Mouse (Mus musculus) activated CD4-positive, CD25-positive, alpha-beta regulatory T cell, adult 4 months (primary cell): ENCODE data around the gene Gucd1. TPM values are rescaled to one million over a fixed set of nuclear protein-coding genes. Genes with fewer than 3 reads are reported as not detected.
"Not testable (repeated sequence)": the region's sequence is repeated elsewhere in the genome, so short reads cannot be mapped to it uniquely, and the experiment has no call there.

ENCODE experiments used
- ATAC-seq: one replicate; pipeline ENCODE4 v1.8.0; 2017
- polyA plus RNA-seq, 2 experiments: library from polyadenylated mRNA; unstranded; fragments of 100-300 nt; shearing (Covaris generic); gene quantifications; one replicate each; pipeline ENCODE4 v1.2.1; 2017

Gucd1 gene
- polyA plus RNA-seq: 10 to 100 TPM; 11.7 to 17.0 TPM

DNA sequence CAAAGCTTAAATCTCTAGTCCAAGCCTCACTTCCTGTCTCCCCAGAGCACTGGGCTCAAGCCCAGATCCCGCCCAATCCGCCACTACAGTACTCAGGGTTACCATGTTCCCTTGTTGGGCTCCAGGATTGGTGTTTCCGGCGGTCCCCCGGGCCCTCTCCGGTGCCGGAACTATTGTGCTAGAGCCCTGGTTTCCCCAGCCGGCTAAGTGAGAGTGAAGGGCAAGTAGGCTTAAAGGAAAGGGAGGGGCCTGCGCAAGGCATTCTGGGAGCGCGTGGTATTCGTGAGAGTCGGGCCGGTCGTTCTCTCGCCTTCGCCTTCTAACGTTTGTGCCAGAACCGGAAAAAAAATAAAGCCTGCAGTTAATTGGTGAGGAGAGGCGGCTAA, at the start of gene Gucd1:
Gene Gucd1 (minus strand): TSS at position 215 of the 386 bp plus-strand sequence.
- peak; percentile 83 for ATAC-seq

GRCm38 (mm10) chr10:75566765-75567164, 49.0 kb upstream of the Gucd1 start:
- ATAC-seq: not testable (repeated sequence)

- no peak for ATAC-seq
Measured at GRCm38 (mm10) chr10:75566321-75566720, 48.5 kb upstream of the Gucd1 start.

GRCm38 (mm10) chr10:75565906-75566305, 48.1 kb upstream of the Gucd1 start:
- ATAC-seq: no peak

DNA sequence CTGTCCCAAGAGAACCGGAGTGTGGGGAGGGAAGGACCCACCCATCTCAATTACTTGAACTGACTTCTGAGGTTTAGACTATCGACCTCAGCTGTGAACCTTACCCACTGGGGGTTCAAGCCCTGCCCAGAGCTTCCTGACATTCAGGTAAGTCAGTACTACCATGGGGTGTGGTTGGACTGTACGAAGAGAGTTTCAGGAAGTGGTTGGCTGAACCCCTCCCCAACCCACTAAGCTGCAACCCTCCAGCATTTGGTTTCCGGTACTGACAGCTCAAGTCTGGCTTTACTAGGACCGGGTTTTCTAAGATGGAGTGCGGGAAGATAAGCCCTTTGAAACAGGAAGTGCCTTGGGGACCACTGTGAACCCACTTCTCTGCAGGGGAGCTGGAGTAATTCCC, 47.7 kb upstream of the Gucd1 start:
- peak; percentile 99 for ATAC-seq

DNA sequence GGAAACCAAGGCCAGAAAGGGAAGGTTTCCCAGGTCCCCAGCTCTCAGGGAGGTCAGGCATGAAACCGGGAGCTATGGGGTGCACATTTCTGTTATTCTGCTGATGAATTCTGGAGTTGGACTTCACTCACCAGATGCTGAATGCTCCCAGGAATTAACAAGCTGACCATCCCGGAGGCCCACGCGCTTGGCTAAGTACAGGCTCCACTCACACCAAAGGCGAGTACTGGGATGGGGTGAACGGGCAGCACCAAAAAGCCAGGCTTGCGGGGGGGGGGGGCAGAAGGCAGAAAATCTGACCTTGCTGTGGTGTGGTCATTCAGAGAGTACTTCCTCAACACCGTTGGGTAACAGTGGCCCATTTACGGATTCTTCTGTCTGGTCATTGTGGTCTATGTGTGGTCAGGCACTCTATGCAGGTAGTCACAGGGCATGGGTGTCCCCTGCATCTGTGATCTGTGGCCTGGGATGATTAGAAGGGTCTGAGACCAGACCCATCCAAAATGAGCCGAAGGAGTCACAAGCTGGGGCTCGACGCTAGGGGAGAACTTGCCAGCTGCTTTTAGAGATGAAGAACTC, 47.0 kb upstream of the Gucd1 start:
- ATAC-seq: no peak

- ATAC-seq: no peak
Measured at GRCm38 (mm10) chr10:75562596-75562995, 44.8 kb upstream of the Gucd1 start.

DNA sequence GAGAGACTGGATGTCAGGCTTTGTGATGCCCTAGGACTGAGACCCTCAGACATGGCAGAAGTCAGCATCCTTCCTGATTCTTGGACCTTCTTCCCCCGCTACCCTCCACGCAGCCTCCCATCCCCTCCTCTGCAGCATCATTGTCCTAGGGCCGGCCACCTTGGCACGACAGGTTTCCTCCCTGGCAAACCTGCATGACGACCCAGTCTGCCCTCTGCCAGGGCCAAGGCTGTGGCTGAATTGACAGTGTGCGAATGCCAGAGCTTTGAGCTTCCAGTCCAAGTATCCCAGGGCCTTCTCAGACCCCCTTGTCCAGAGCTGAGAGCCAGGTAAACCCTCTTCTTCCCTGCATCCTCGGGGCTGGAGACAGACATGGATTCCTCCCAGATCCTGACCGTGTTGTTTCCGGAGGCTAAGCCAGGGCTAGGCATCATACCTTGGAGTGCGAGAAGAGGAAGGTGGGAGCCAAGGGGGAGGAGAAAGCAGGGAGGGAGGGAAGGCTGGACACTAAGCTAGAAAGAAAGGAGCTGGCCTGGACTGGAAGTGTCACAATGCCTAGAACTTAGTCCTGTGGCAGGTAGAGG, 43.4 kb upstream of the Gucd1 start, which contains the start of gene Ggt1:
Gene Ggt1 (plus strand): TSS at position 534 of the 584 bp plus-strand sequence.
- ATAC-seq: no peak

- ATAC-seq: no peak
Measured at GRCm38 (mm10) chr10:75560549-75560899, 42.8 kb upstream of the Gucd1 start.

DNA sequence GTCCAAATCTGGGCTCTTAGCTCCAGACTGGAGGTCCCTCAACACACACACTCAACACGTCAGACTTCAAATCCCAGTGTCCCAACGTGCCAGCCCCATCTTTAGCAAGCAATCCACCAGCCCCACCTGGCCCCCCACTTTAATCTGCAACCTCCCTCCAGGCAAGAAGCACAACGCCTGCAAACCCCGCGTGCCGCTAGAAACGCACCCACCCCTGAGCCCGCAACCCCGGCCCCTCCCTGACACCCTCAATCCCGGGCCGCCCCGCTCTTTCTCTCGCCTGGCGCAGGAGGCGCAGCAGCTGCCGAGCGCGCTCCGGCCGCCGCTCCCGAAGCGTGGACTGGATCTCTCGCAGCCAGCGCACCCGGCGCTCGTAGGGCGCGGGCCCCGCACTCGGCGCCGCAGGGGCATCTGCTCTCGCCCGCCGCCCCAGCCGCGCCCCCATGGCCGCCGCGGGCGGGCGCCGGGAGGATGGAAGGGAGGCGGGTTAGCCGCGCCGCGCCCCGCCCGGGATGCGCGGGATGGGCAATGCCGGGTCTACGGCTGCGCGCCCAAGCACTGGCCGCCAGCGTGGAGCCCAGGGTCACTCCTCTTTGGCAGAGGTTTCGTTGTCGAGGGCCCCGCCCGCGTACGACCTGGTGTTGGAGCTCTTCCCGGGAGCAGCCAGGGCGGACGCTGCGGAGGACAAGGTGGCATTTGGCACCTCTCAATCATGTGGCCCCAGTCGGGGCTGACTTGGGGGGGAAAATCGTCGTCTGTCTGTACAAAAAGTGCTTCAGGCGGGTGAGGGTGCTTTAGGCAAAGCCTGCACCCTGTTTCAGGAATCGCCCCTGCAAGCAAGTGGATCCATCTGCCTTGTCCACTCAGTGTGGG, 42.1 kb upstream of the Gucd1 start, which contains the start of gene Lrrc75b:
Gene Lrrc75b (minus strand): TSS at position 655 of the 873 bp plus-strand sequence.
- peak; percentile 64 for ATAC-seq

GRCm38 (mm10) chr10:75559041-75559675, 41.4 kb upstream of the Gucd1 start:
- no peak for ATAC-seq

GRCm38 (mm10) chr10:75558515-75558914, 40.7 kb upstream of the Gucd1 start:
- no peak for ATAC-seq

- no peak for ATAC-seq
Measured at GRCm38 (mm10) chr10:75556026-75556425, 38.3 kb upstream of the Gucd1 start.

DNA sequence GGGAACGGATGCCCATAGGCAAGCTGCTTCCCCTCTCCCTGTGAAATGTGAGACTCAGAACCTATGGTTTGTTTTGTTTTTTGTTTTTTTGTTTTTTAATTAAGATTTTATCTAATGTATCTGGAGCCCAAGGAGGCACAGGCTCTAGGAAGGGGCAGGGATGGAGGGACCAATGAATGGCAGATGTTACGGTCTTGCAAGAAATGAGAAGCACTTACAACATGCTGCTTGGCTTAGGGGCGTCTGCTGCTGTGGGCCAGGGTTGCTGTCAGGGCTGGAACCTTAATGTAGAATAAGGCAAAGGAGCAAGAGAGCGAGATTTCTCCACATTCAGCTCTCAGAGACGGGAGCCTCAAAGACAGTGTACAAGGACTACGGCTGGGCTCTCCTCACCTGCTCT, 37.8 kb upstream of the Gucd1 start:
- ATAC-seq: no peak

DNA sequence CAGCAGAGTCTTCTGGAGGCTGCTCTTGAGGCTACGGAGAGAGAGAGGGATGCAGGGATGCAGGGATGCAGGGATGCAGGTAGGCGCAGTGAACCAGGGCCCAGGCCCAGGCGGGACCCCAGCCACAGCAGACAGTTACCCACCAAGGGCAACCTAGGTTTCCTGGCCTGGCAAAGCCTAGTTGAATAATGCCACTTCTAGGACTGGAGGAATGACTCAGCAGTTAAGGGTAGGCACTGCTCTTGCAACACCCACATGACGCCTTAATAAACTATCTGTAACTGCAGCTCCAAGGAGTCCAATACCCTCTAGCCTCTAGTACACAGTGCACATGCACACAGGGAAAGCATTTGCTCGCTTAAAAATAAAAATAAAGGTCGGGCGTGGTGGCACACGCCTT, 36.3 kb upstream of the Gucd1 start:
- no peak for ATAC-seq

- no peak for ATAC-seq
Measured at GRCm38 (mm10) chr10:75552701-75553450, 35.1 kb upstream of the Gucd1 start.

DNA sequence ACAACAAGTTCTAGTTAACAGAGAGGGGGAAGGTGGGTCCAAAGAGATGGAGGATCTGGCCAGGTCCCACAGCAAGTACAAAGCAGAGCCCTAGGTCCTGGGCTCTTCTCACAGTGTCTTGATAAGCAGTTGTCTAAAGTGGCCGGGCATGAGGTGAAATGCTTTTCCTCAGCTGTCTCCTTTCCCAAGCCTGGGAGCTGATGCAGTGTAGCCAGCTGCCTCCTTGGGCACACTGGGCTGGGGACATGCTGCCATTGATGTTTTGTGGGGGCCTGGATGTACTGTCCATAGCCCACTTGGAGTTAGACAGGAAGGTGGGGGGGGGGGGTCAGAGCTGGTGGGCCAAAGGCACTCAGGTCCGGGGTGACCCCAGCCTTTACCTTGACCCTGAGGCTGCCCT, 34.3 kb upstream of the Gucd1 start:
- no peak for ATAC-seq

DNA sequence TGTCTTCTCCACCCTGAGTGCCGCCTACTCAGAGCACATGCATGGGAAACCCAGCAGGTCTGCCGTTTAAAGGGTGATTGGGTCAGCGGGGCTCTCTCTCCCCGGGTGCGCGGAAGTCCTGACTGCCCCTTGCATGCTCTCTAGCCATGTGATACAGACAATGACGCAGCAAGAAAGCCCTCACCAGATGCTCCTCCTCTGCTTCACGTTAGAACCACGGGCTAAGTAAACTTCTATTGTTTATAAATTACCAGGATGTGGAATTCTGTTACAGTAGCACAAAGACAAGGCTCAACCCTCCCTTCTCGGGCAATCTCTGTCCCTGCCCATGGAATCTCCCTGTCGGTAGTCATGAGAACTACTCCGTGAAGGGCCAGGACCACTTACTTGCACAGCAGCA, 33.4 kb upstream of the Gucd1 start:
- no peak for ATAC-seq

DNA sequence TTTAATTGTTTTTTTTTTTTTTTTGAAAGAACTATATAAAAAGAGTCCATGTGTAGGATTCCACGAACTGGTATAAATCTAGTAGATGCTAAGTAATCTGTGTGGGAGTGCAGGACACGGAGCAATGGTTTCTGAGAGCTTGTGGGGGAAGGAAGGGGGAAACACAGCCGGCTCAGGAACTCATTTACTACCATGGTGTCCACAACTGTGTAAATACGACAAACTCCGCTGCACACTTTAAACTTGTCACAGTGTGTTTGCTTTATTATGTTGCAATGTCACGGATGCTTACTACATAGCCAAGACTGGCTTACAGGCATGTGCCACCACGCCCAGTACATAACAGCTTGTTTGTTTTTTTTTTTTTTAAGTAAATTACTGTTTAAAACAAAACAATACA, 32.1 kb upstream of the Gucd1 start:
- no peak for ATAC-seq

- ATAC-seq: no peak
Measured at GRCm38 (mm10) chr10:75548486-75548885, 30.7 kb upstream of the Gucd1 start.

DNA sequence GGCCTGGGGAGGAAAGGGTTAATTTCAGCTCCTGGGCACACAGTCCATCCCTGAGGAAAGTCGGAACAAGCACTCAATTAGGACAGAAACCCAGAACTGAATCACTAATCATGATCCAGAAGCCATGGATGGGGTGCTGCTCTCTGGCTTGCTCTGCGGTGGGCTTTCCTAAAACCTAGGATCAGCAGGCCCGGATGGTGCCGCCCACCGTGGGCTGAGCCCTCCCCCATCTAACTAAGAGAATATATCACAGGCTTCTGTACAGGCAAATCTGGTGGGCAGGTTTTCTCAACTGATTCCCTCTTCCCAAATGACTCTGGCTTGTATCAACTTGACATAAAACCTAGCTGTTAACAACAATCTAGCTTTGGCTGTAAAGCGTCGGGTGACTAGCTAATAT, 30.1 kb upstream of the Gucd1 start:
- no peak for ATAC-seq

DNA sequence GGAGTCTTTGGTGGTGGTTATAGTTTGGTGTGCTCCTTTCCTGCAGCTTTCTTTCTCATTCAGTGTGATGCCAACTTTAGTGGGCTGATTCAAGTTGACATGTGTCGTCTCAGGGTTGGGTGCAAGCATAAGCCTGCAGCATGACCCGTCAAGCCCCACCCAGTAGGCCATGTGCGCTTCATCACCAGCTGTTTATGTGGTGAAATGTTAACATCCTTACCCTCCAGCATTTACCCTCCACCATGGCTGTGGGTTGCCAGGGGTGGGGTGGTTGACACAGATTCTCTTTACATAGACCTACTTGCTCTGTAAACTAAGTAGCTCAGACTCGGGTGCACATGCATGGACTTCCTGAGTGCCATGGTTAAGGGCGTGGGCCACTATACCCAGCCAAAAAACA, 18.4 kb upstream of the Gucd1 start:
- peak; percentile 59 for ATAC-seq

DNA sequence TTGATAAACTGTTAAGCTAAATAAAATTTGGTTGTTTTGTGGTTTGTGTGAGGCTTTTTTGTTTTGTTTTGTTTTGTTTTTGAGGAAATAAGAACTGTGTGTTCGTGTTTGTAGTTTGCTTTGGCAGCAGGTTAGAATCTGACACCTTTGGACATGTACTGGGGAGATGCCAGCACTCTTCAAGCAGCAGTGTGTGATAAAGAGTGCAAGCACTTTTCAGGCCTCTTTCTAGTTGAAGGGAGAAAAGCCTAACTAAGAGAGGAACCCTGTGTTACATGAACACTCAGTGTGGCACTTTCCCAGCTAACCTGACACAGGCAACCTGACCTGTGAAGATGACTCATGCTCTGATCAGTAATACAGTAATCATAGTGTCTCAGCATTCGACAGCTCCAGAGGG, 17.7 kb upstream of the Gucd1 start:
- no peak for ATAC-seq
